Mouse (Mus musculus) skeletal muscle tissue, postnatal 0 days (tissue): ENCODE measurements around the gene Wbp2nl. TPM values are rescaled to one million over a fixed set of nuclear protein-coding genes. Genes with fewer than 3 reads are reported as not detected.

ENCODE experiments used
- polyA plus RNA-seq: library from polyadenylated mRNA; unstranded; fragments of >200 nt; fragmentation: Nextera tagmentation; extraction: Ambion mirVana; gene quantifications from 2 replicates; pipeline ENCODE4 v1.2.1, GENCODE M21; 2015

The Wbp2nl gene
- 0.13 TPM in 1 of 2 replicates, not detected in the other for polyA plus RNA-seq

DNA sequence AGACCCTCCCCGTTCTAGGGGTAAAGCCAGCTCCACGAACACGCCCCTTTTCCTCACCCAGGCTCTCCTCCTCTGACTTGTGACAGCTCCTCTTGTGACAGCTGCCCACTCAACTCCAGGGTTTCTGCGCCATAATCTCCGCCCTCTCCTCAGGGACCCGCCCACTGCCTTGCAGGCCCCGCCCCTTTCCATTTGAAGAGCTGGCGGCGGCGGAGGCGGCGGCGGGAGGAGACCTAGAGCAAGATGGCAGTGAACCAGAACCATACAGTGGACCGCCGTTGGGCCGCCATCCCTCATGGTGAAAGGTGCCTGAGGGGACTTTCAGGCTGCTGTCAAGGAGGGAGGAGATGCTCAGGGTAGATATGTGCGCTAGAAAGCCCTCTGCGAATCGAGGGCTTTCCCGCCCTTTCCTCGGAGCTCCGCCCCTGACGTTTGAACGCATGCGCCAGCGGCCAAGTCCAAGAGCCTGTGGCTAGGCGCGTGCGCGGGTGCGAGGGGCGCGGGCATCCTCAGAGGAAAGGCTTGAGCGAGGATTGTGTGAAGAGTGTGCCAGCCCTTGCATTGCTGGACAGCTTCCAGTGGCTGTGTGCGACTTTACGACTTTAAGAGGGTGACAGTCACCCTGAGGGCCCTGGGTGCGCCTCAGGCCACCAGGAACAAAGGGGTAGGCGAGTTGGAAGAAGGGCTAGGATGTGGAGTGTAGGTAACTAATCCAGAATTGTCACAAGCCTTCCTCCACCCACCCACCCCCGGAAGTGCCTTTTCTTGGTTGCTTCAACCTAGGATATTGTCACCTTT lies at the start of gene Wbp2nl:
TSS of gene Wbp2nl (plus strand) at position 191 of the 798 bp plus-strand sequence.

DNA sequence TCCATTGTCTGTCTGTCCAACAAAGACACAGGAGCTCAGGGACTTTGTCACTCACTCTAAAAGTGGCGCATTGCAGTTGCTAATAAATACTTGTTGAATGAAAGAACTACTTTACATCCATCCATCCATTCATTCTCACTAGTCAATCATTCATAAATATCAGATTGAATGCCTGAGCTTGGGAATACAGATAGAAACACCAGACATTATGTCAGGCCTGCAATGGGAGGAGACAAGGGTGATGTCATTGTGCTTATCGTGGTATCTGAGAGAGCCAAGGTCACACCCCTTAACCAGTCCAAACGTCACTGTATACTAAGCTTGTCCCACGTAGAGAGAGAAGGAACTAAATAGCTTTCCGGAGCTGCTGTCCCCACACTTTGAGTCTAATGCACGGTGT lies 46.7 kb upstream of the Wbp2nl start, which contains the start of gene 1500009C09Rik:
TSS of gene 1500009C09Rik (plus strand) at position 301 of the 400 bp plus-strand sequence.

GRCm38 (mm10) chr15:82274593-82274926 lies 24.2 kb upstream of the Wbp2nl start, which contains the start of gene Sept3:
TSS of gene Sept3 (plus strand) at chr15:82274893.

DNA sequence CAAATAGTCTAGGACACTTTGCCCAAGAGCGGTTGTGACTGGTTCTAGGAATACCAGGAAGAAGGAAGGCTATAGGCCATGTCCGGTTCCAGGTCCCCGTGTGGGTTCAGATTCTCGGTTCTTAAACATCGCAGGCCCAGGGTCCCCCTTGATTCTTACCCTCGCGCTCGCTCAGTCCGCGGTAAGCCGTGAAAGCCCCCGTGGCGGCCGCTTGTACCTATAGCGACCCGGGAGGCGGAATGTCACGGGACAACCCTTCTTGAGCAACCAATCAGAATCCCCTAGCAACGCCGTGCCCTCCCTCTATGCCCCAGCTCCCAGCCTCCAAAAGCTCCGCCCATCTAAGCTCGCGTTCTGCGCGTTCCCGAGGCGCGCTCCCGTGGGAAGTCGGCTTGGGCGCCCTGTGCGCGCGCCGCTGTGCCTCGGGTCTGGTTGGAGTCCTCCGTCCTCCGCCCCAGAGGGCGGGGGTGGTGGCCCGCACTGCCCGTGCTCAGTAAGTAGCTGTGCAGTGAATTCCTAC lies 39.9 kb downstream of the Wbp2nl start, which contains the start of the genes Naga, Pheta2 and Smdt1:
TSS of gene Naga (minus strand) at position 333 of the 520 bp plus-strand sequence.
TSS of gene Pheta2 (plus strand) at position 350 of the 520 bp plus-strand sequence.
TSS of gene Smdt1 (plus strand) at position 367 of the 520 bp plus-strand sequence.

GRCm38 (mm10) chr15:82354126-82354945 lies 55.6 kb downstream of the Wbp2nl start, which contains the start of gene Ndufa6:
TSS of gene Ndufa6 (minus strand) at chr15:82354322.

Other genes starting within 250 kb of the Wbp2nl start
- not detected in 2 replicates for gene 4930407I10Rik, start 239.8 kb upstream of the Wbp2nl start, polyA plus RNA-seq
- gene Mei1, start 229.0 kb upstream of the Wbp2nl start, polyA plus RNA-seq, result not detected in 2 replicates
- 35.9 and 41.2 TPM in 2 replicates for gene Ccdc134, start 171.0 kb upstream of the Wbp2nl start, polyA plus RNA-seq
- gene Srebf2, start 151.8 kb upstream of the Wbp2nl start, polyA plus RNA-seq, result 53.6 and 63.8 TPM in 2 replicates
- gene Shisa8, start 86.1 kb upstream of the Wbp2nl start, polyA plus RNA-seq, result not detected in 2 replicates
- not detected in 2 replicates for gene Tnfrsf13c, start 74.6 kb upstream of the Wbp2nl start, polyA plus RNA-seq
- gene Cenpm, start 54.2 kb upstream of the Wbp2nl start, polyA plus RNA-seq, result 16.6 and 17.2 TPM in 2 replicates
- not detected in 2 replicates for gene 1500009C09Rik, start 46.6 kb upstream of the Wbp2nl start, polyA plus RNA-seq
- gene Sept3, start 24.1 kb upstream of the Wbp2nl start, polyA plus RNA-seq, result 0.36 and 0.61 TPM in 2 replicates
- 22.9 and 32.5 TPM in 2 replicates for gene Naga, start 40.0 kb downstream of the Wbp2nl start, polyA plus RNA-seq
- 7.2 and 7.9 TPM in 2 replicates for gene Pheta2, start 40.0 kb downstream of the Wbp2nl start, polyA plus RNA-seq
- 287 and 311 TPM in 2 replicates for gene Smdt1, start 40.0 kb downstream of the Wbp2nl start, polyA plus RNA-seq
- gene Ndufa6, start 55.4 kb downstream of the Wbp2nl start, polyA plus RNA-seq, result 708 and 911 TPM in 2 replicates
- gene Cyp2d22, start 81.3 kb downstream of the Wbp2nl start, polyA plus RNA-seq, result 9.3 and 11.8 TPM in 2 replicates
- gene Cyp2d11, start 95.1 kb downstream of the Wbp2nl start, polyA plus RNA-seq, result not detected in 2 replicates
- gene Cyp2d10, start 108.2 kb downstream of the Wbp2nl start, polyA plus RNA-seq, result 0.11 and 0.22 TPM in 2 replicates
- gene Cyp2d9, start 134.5 kb downstream of the Wbp2nl start, polyA plus RNA-seq, result 0.19 TPM in 1 of 2 replicates, not detected in the other